Mouse (Mus musculus): ENCODE data around the gene Ybx2. TPM values are rescaled to one million over a fixed set of nuclear protein-coding genes. Genes with fewer than 3 reads are reported as not detected.
"Not testable (repeated sequence)": the region's sequence is repeated elsewhere in the genome, so short reads cannot be mapped to it uniquely, and the experiment has no call there.

The Ybx2 gene
- total RNA-seq, 2 experiments from 2014 or later: 18.8 to 23.4 TPM

GRCm38 (mm10) chr11:69930176-69930575, 5.4 kb upstream of the Ybx2 start:
- intact Hi-C loops (cut with DNase I): loop anchor here (5.0 to 10.0 kb wide), 2 partner anchors 77 to 285 kb away; partner anchors contain the start of gene Slc16a11
- DNase-seq (ENCODE audit: low spot score): not testable (repeated sequence)

- DNase-seq (ENCODE audit: low spot score): no peak
- intact Hi-C loops (cut with DNase I): loop anchor here (5.0 to 10.0 kb wide), 2 partner anchors 76 to 284 kb away; partner anchors contain the start of gene Slc16a11
Observed at GRCm38 (mm10) chr11:69930967-69931537, 4.5 kb upstream of the Ybx2 start.

GRCm38 (mm10) chr11:69931769-69932168, 3.8 kb upstream of the Ybx2 start:
- intact Hi-C loops (cut with DNase I): loop anchor here (5.0 to 10.0 kb wide), 2 partner anchors 76 to 283 kb away; partner anchors contain the start of gene Slc16a11
- no peak for DNase-seq (ENCODE audit: low spot score)

- DNase-seq (ENCODE audit: low spot score): no peak
- intact Hi-C loops (cut with DNase I): loop anchor here (5.0 to 10.0 kb wide), 2 partner anchors 75 to 283 kb away; partner anchors contain the start of gene Slc16a11
Observed at GRCm38 (mm10) chr11:69932254-69932653, 3.3 kb upstream of the Ybx2 start.

GRCm38 (mm10) chr11:69933066-69933465, 2.5 kb upstream of the Ybx2 start:
- intact Hi-C loops (cut with DNase I): loop anchor here (5.0 to 10.0 kb wide), 2 partner anchors 74 to 282 kb away; partner anchors contain the start of gene Slc16a11

GRCm38 (mm10) chr11:69934169-69934568, 1.4 kb upstream of the Ybx2 start:
- intact Hi-C loops (cut with DNase I): loop anchor here (1.0 to 10.0 kb wide), 3 partner anchors 15 to 281 kb away; partner anchors contain the start of gene Slc16a11
- peak; percentile 71 for DNase-seq (ENCODE audit: low spot score)

More at GRCm38 (mm10) chr11:69933066-69933465, 2.5 kb upstream of the Ybx2 start:
- no peak for DNase-seq (ENCODE audit: low spot score)

- DNase-seq (ENCODE audit: low spot score): no peak
- intact Hi-C loops (cut with DNase I): loop anchor here (1.0 to 10.0 kb wide), 3 partner anchors 15 to 280 kb away; partner anchors contain the start of gene Slc16a11
Observed at GRCm38 (mm10) chr11:69934681-69935080, 915 bp upstream of the Ybx2 start.

- intact Hi-C loops (cut with DNase I): loop anchor here (10.0 kb wide), 1 partner anchor 279 kb away; the partner anchor contains the start of gene Slc16a11
- DNase-seq (ENCODE audit: low spot score): no peak
Observed at GRCm38 (mm10) chr11:69936156-69936555, 560 bp downstream of the Ybx2 start.

- DNase-seq (ENCODE audit: low spot score): no peak
- intact Hi-C loops (cut with DNase I): loop anchor here (10.0 kb wide), 1 partner anchor 278 kb away; the partner anchor contains the start of gene Slc16a11
Observed at GRCm38 (mm10) chr11:69936714-69937347, 1.2 kb downstream of the Ybx2 start.

- DNase-seq (ENCODE audit: low spot score): peak; percentile 35
- intact Hi-C loops (cut with DNase I): loop anchor here (10.0 kb wide), 1 partner anchor 277 kb away; the partner anchor contains the start of gene Slc16a11
Observed at GRCm38 (mm10) chr11:69937385-69937784, 1.8 kb downstream of the Ybx2 start.

- no peak for DNase-seq (ENCODE audit: low spot score)
- intact Hi-C loops (cut with DNase I): loop anchor here (10.0 kb wide), 1 partner anchor 277 kb away; the partner anchor contains the start of gene Slc16a11
Observed at GRCm38 (mm10) chr11:69937834-69938233, 2.2 kb downstream of the Ybx2 start.

- no peak for DNase-seq (ENCODE audit: low spot score)
- intact Hi-C loops (cut with DNase I): loop anchor here (10.0 kb wide), 1 partner anchor 276 kb away; the partner anchor contains the start of gene Slc16a11
Observed at GRCm38 (mm10) chr11:69938401-69938979, 2.9 kb downstream of the Ybx2 start.

GRCm38 (mm10) chr11:69939181-69939580, 3.6 kb downstream of the Ybx2 start:
- intact Hi-C loops (cut with DNase I): loop anchor here (10.0 kb wide), 1 partner anchor 276 kb away; the partner anchor contains the start of gene Slc16a11
- no peak for DNase-seq (ENCODE audit: low spot score)

GRCm38 (mm10) chr11:69939731-69940130, 4.1 kb downstream of the Ybx2 start:
- DNase-seq (ENCODE audit: low spot score): no peak
- intact Hi-C loops (cut with DNase I): loop anchor here (10.0 kb wide), 1 partner anchor 275 kb away; the partner anchor contains the start of gene Slc16a11

- intact Hi-C loops (cut with DNase I): no loop called here
Observed at GRCm38 (mm10) chr11:69940962-69941361, 5.4 kb downstream of the Ybx2 start.

GRCm38 (mm10) chr11:69945216-69945615, 9.6 kb downstream of the Ybx2 start:
- intact Hi-C loops (cut with DNase I): no loop called here
- DNase-seq (ENCODE audit: low spot score): no peak

More at GRCm38 (mm10) chr11:69940962-69941361, 5.4 kb downstream of the Ybx2 start:
- DNase-seq (ENCODE audit: low spot score): no peak

- DNase-seq (ENCODE audit: low spot score): no peak
- intact Hi-C loops (cut with DNase I): no loop called here
Observed at GRCm38 (mm10) chr11:69945997-69946891, 10.6 kb downstream of the Ybx2 start.

GRCm38 (mm10) chr11:69947337-69948065, 11.9 kb downstream of the Ybx2 start:
- peak; percentile 33 for DNase-seq (ENCODE audit: low spot score)
- intact Hi-C loops (cut with DNase I): no loop called here

Measured in heart, postnatal 25 days (tissue).